Mouse (Mus musculus) Muller cell, postnatal 12 days (primary cell): Measurements from ENCODE around the gene Nmur1.
"Not testable (repeated sequence)": the region's sequence is repeated elsewhere in the genome, so short reads cannot be mapped to it uniquely, and the experiment has no call there.

Experiments
- DNase-seq: peaks from one replicate; pipeline ENCODE4 v3.0.0-alpha.2; 2015; ENCODE audit errors: inconsistent ontology term

Nmur1 gene

GRCm38 (mm10) chr1:86359798-86360179 lies 66.2 kb downstream of the Nmur1 start:
- DNase-seq, result no peak

DNA sequence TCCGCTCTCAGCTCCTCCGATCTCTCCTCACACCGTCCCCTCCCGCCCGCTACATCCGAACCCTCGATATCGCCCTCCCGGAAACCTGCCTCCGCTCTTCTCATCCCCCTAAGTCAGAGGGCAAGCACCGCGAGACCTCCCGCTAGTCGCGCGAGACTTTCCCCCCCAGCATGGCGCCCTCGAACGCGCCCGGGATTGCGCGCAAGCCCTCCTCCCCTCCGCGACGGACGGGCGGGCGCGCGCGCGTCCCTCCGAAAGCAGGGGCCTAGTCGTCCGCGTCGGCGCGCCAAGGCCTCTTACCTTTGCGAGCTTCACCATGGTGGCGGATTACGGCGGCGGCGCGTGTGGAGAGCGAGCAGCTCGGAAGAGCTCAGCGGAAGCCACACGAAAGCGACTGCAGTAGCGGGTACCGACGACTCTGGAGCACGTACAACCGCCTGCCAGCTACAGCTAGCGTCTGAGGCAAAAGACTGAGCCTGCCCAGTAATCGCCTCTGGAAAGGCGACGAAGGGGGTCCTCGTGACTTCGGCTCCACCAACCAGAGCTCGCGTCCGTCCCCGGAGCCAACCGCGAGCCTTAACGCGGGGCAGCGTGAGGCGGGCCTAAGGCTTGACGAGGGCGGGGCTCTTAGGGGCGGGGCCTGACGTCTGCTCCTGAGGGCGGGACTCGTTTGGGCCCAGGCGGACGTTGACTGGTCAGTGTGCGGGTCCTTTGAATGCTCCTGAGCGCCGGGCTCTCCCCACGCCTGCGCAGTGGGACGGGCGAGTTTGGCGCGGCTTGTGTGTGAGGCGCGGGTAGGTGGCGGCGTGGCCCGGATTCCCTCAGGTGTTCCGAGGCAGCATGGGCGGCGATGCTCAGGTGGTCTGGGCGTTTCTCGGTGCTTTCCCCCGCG lies 66.9 kb downstream of the Nmur1 start, which contains the start of gene Ncl:
Gene Ncl (minus strand): TSS at position 495 of the 892 bp plus-strand sequence.
- peak; percentile 100 for DNase-seq

DNA sequence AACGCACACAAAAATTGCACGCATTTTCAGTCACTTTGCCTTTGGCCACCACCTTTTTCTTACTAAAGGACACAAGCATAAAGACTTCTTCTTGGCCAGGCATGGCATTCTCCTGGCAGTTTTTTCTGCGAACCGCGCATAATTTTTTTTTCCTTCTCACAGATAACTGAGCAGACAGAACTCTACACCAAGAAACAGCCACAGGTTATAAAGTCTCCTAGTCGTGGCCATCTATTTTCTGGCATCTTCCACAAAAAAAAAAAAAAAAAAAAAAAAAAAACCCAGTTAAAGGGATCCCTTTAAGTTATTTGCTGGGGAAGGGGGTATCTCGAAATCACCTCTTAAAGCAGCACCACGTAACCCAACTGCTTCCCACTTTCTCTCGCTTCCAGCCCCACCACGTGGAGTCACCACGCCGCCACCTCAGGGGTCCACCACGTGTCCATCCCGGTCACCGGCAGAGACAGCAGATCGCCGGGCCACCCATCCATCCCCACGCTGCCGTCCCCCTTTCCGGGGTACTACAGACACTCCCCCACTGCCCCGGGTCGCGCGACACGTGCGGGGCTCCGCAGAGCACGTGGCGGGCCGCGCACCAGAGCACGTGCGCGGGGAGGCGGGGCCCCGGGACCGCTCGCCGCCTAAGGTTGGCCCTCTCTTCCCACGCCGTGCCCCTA lies 67.7 kb downstream of the Nmur1 start:
- DNase-seq, result no peak

DNA sequence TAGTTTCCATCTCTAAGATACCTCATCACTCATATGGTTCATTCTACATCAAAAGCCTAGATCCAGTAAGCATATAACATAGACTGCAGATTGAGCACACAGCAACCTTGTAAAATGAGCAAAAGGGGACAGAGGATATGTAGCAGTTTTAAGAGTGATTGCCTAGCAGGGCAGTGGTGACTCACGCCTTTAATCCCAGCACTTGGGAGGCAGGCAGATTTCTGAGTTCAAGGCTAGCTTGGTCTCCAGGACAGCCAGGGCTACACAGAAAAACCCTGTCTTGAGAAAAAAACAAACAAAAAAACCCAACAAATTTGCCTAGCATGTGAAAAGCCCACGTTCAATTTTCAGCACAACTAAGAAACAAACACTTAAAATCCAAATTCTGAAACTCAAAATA lies 71.8 kb downstream of the Nmur1 start:
- DNase-seq, result no peak

DNA sequence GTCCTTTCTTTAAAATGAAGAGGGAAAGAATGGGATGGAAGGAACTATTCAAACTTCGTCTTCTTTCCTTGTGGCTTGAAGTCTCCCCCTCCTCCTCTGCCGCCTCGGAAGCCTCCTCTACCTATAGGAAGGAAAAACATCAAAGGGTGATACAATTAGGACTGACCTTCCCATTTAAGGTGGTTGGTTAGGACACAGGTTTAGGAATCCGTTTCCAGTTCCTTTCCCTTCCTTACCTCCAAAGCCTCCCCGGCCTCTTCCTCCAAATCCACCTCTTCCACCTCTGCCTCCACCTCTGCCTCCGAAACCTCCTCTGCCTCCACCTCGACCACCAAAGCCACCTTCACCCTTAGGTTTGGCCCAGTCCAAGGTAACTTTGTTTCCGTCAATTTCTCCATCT lies 75.5 kb downstream of the Nmur1 start:
- DNase-seq, result no peak

DNA sequence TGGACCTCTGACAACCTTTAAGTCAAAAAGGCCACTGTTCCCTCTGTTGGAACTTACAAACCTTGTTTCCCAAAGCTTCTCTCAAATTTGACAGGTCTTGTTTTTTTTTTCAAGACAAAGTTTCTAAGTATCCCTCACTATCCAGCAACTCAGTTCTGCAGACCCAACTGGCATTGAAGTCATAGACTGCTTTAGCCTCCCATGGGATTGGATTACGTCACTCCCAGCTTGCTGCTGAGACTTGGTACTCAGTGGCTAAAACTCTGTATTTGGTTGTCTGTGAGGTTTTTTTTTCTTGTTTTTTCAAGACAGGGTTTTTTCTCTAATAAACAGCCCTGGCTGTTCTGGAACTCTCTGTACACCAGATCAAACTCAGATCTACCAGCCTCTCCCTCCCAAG lies 76.3 kb downstream of the Nmur1 start:
- DNase-seq, result no peak

DNA sequence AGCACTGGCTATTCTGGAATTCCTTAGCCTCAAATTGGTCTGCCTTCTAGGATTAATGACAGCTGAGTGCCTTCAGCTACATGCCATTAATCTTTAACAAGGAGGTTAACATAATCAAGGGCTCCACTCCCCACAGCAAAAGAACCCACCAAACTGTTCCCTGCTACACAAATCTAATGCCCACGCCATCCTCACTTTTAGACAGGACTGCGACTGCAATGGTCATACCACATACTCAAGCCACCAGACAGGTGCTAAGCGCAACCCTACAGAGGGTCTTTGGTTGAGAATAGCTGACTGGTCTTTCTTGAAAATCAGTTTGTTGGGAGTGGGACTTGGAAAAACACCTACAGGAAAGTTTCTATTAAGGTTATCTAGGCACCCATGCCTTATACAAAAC lies 76.8 kb downstream of the Nmur1 start:
- no peak for DNase-seq

DNA sequence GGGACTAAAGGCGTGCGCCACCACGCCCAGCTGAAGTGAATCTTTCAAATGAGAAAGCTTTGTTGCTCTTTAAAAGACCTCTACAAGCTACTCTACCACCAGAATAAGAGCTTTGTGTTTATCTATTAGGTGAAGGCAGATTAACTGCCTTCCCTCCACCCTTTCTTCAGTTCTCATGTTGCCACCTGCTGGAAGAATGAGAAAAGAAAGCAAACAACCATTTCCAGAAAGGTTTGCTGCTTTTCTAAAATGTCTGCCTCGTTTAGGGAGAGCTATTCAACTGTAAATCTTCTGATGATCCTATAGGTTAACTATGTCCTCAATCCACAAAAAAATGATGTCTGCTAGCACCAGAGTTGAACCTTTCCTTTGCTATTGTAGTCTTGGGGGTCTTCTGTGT lies 77.2 kb downstream of the Nmur1 start:
- no peak for DNase-seq

DNA sequence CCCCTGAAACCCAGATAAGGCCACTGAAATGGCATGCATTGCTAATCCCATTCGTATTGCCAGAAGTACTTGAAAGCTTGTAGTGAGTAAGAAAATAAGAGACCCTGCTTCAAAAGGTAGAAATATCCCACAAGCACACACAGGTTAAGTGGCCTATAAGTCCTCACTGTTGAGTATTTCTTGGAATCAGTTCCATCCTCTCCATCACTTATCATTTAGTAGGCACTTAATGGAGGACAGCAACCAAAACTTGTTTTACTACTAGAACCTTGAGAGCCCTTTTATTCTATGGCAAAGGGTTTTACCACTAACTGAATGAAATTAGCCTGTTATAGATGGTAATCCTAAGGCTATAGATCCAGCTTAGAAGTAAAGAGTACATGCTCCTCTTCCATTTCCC lies 77.9 kb downstream of the Nmur1 start:
- DNase-seq, result no peak

- DNase-seq, result no peak
Observed at GRCm38 (mm10) chr1:86347716-86348045, 78.3 kb downstream of the Nmur1 start.

DNA sequence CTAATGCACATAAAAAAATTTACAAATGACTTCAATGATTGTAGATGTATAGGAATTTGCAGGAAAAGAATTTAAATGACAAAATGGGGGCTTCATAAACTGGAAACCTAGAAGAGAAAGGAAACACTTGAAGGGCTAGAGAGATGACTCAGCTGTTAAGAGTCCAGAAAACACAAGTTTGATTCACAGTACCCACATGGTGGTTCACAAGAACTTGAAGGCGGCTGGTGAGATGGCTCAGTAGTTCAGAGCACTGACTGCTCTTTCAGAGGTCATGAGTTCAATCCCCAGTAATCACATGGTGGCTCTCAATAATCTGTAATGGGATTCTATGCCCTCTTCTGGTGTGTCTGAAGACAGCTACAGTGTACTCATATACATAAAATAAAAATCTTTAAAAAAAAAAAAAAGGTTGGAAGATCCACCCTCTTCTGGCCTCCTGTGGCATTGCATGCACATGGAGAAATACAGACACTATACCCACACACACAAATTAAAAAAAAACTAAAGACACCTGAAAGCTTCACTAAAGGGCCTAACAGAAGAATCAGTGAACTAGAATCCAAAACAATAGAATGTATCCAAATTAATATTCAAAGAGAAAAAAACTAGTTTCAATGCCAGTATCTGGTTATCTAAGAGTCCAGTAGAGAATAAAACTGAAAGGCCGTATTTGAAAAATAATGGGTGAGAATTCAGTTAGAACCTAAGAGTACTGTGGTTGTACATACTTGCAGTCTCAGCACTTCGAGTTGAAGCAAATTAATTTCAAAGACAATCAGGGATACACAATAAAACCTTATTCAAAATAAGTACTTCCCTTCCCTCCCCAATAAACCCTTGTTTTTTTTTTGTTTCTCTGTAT lies 78.9 kb downstream of the Nmur1 start:
- DNase-seq, result no peak

GRCm38 (mm10) chr1:86345956-86346355 lies 80.1 kb downstream of the Nmur1 start:
- DNase-seq, result no peak

DNA sequence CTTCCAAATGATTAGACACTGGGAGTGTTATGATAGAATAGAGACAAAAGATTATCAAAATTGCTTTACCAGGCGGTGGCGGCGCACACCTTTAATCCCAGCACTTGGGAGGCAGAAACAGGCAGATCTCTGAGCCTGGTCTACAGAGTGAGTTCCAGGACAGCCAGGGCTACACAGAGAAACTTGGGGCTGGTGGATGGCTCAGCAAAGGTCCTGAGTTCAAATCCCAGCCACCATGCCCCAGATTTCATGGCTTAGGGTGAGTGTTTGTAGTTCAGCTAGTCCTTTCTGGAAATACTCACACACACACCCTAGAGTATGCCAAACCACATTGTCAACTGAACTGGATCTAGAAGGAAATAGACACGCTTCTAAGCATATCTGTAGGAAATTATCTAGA lies 81.0 kb downstream of the Nmur1 start:
- DNase-seq, result no peak

DNA sequence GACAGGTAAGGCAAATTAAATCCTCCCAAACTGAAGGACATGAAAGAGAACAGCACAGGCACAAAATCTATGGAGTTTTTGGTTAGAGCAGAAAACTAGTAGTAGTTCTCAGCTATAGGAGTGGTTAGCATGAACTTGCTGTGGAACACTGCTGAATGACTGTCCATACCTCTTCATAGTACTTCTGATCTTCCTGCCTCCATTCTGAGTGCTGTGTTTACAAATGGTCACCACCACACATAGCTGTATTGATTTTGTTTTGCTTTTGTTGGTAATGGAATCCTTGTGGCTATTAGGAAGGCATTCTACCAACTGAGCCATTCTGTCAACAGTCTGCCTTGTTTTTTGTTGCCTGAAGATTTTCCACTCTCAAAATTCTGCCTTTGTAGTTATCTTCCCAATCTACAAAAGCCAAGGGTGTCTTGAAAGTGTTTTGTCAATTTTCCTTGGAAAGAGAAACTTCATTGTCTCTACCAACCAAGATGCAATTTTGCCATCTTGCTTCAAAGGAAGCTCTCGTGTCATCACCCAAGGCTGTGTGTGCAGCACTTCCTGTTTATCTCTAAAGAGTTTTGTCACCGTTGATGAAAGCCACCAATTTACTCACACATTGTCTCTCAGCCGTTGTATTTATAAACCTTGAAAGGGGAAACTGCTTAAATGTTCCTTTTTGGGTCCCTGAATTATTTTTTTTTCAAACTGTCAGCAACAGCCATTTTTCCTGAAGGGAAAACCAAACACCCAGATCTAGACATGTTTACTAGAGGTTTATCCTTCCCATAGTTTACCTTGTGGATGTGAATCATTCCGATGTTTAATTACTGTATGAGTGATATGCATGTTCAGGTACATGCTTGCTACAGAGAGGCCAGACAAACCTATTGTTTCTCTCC lies 81.8 kb downstream of the Nmur1 start:
- no peak for DNase-seq

- no peak for DNase-seq
Observed at GRCm38 (mm10) chr1:86343087-86343645, 82.9 kb downstream of the Nmur1 start.

DNA sequence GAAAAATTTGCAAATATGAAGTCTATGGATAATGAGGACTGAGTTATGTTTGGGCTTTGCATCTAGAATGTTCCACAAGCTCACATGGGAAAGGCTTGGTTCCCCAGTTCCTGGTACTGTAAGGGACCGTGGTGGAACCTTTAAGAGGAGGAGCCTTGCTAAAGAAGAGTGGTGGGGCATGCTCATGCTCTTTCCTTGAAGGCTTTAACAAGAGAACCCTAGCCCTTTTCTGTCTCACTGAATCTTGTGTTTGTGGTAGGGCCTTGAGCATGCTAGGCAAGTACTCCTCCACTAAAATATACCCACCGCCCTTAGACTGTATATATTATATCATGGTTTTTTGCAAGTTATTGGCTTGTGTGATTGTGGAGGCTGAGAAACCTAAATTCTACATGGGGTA lies 83.7 kb downstream of the Nmur1 start:
- no peak for DNase-seq

- DNase-seq, result not testable (repeated sequence)
Observed at GRCm38 (mm10) chr1:86341096-86341495, 84.9 kb downstream of the Nmur1 start.

- DNase-seq, result peak; percentile 70
Observed at GRCm38 (mm10) chr1:86339156-86339812, 86.7 kb downstream of the Nmur1 start.

DNA sequence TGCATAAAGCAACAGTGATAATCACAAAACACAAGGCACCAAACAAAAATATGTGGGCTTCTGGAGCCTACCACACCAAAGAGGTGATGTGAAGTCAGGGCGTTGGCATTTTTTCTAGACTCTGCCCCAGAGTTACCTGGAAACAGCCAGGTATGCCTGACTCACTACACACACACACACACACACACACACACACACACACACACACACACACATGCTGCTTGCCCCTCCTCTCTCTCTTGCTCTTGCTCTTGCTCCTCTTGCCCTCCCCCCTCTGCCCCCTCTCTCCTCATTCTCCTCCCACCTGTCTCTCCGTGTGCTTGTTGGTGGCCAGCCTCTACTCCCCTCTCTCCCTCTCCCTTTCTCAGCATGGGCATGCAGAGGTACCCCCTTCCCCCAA lies 89.7 kb downstream of the Nmur1 start:
- DNase-seq, result no peak
